Mouse (Mus musculus) midbrain, embryonic 11.5 days (tissue): ENCODE measurements around the gene Ttc38. TPM values are rescaled to one million over a fixed set of nuclear protein-coding genes. Genes with fewer than 3 reads are reported as not detected.

Source experiments
- ATAC-seq: fragments of 200-750 bp; cut with Nextera tagmentation; 2 replicates; pipeline ENCODE4 v1.8.0; 2017; ENCODE audit warnings: moderate TSS enrichment, moderate library complexity; ENCODE audit not compliant: low FRiP score
- DNase-seq: peaks from one replicate; pipeline ENCODE4 v3.0.0; 2015; ENCODE audit warnings: low spot score; ENCODE audit errors: missing footprints
- H3K27ac ChIP-seq: fragments of 300-500 bp; sonication (generic); 2 replicates; pipeline ENCODE4 v1.5.1; 2014; ENCODE audit warnings: low read depth, low read length
- H3K27me3 ChIP-seq: fragments of 300-500 bp; sonication (generic); 2 replicates; pipeline ENCODE4 v1.6.1; 2014; ENCODE audit warnings: mild to moderate bottlenecking, low read length, moderate library complexity, mixed read lengths; ENCODE audit not compliant: control insufficient read depth, insufficient read depth
- H3K36me3 ChIP-seq: fragments of 300-500 bp; sonication (generic); 2 replicates; pipeline ENCODE4 v1.6.1; 2014; ENCODE audit warnings: mild to moderate bottlenecking, low read length, moderate library complexity, mixed read lengths; ENCODE audit not compliant: control insufficient read depth, insufficient read depth
- H3K4me1 ChIP-seq: fragments of 300-500 bp; sonication (generic); 2 replicates; pipeline ENCODE4 v1.6.1; 2014; ENCODE audit warnings: low read length; ENCODE audit not compliant: control insufficient read depth, insufficient read depth
- H3K4me2 ChIP-seq: fragments of 300-500 bp; sonication (generic); 2 replicates; pipeline ENCODE4 v1.6.1; 2014; ENCODE audit warnings: mild to moderate bottlenecking, moderate library complexity
- H3K4me3 ChIP-seq: fragments of 300-500 bp; sonication (generic); 2 replicates; pipeline ENCODE4 v1.5.1; 2014; ENCODE audit warnings: low read depth, low read length
- H3K9ac ChIP-seq: fragments of 300-500 bp; sonication (generic); 2 replicates; pipeline ENCODE4 v1.6.1; 2014; ENCODE audit warnings: low read length
- H3K9me3 ChIP-seq: fragments of 300-500 bp; sonication (generic); 2 replicates; pipeline ENCODE4 v1.6.1; 2016; ENCODE audit warnings: low read length; ENCODE audit not compliant: control insufficient read depth
- WGBS: fragments of 180-500 bp; shearing (Covaris S2); extraction: QIAGEN DNeasy Blood & Tissue Kit; methylation state at CpG from one replicate; pipeline ENCODE4 v1.1.7; 2014; 5-methylcytosine and 5-hydroxymethylcytosine counted together
- polyA plus RNA-seq: library from polyadenylated mRNA; unstranded; fragments of >200 nt; fragmentation: Nextera tagmentation; extraction: Ambion mirVana; gene quantifications from 2 replicates; pipeline ENCODE4 v1.2.1, GENCODE M21; 2014

Gene Ttc38
- polyA plus RNA-seq, 1 experiment from 2014 or later, result 1.9 TPM

DNA sequence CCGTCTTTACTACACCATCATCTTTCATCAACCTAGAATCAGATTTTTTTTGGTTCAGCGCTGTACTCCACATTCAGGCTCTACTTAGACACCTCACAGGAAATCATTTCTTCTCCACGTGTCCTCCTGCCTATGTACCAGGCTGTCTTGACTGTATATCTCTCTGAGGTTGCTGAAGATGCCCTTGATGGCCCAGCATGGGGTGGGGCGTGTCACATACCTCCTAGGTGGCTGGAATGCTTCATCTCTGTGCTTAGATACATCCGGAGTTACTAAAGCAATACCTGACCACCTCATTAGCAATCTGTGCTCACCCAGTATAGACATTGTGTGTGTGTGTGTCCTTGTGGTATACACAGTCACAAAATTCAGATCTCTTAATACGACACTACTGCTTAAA lies 36.6 kb upstream of the Ttc38 start:
- Histone ChIP-seq H3K4me1 (no peaks in the 10 kb centered on the region), H3K27me3 (no peaks in the 10 kb centered on the region), H3K36me3 (no peaks in the 10 kb centered on the region), H3K9ac (no peak overlapping the region), H3K9me3 (no peaks in the 10 kb centered on the region), H3K27ac (no peak overlapping the region), H3K4me3 (no peak overlapping the region), H3K4me2 (no peak overlapping the region)
- WGBS, result 77% methylated on average over 6 of the region's 6 CpGs
- ATAC-seq (no peak), DNase-seq (no peak)

DNA sequence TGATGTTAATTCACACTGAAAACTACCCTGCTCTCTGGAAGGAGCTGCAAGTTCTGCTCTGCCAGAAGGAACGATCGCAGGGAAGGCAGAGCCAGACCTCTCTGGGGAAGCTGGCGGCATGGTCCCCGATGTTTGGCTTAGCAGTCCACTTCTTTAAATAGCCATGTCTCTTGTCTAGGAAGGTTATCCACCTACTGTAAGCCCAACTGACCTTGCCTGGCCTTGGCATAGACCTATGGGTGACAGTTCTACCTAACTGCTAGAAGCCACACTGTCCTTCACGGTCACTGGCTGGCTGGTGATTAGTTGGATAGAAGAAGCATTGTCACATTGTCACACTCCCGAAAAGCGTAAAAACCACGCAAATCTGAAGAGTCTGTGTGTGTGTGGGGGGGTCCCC lies 33.4 kb upstream of the Ttc38 start:
- H3K4me2 ChIP-seq, result no peak overlapping the region
- WGBS, result 96% methylated on average over 8 of the region's 8 CpGs
- no peak for DNase-seq
- no peaks in the 10 kb centered on the region; the same call in 1 of the 2 replicates for H3K9me3 ChIP-seq
- no peaks in the 10 kb centered on the region for H3K36me3 ChIP-seq
- H3K9ac ChIP-seq, result no peak overlapping the region
- no peaks in the 10 kb centered on the region for H3K4me1 ChIP-seq
- no peak overlapping the region for H3K27ac ChIP-seq
- no peaks in the 10 kb centered on the region for H3K27me3 ChIP-seq
- no peak overlapping the region for H3K4me3 ChIP-seq
- ATAC-seq, result no peak

DNA sequence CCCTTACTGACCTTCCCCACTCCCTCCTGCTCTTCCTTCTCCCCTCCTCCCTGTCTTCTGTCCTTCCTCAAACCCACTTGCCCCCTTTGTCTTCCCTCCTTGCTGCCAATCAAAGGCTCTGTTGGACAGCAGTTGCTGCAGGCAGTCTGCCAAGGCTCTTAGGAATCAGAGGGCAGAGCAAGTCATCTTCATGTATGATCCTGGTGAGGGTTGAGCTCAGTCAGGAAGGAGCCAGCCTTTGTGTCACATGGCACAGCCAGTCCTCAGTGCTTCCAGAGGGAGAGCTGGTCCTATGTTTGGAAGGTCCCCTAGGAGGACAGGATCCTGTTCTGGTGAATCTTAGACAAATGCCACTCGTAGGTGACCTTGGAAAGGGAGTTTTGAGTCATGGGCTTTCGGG lies 29.2 kb upstream of the Ttc38 start:
- Histone ChIP-seq H3K9ac (no peak overlapping the region), H3K27ac (no peak overlapping the region), H3K36me3 (no peaks in the 10 kb centered on the region), H3K4me2 (no peak overlapping the region), H3K9me3 (no peaks in the 10 kb centered on the region; the same call in 1 of the 2 replicates), H3K4me3 (no peak overlapping the region), H3K27me3 (no peaks in the 10 kb centered on the region), H3K4me1 (no peaks in the 10 kb centered on the region)
- DNase-seq, result no peak
- WGBS, result 79% methylated on average over 2 of the region's 2 CpGs
- no peak for ATAC-seq

GRCm38 (mm10) chr15:85806886-85807285 lies 25.2 kb upstream of the Ttc38 start:
- Histone ChIP-seq H3K4me1 (peaks cover 4% of the 10 kb centered on the region; the same call in 1 of the 2 replicates), H3K36me3 (no peaks in the 10 kb centered on the region), H3K27me3 (no peaks in the 10 kb centered on the region), H3K9ac (no peak overlapping the region), H3K4me3 (no peak overlapping the region), H3K27ac (no peak overlapping the region), H3K9me3 (no peaks in the 10 kb centered on the region), H3K4me2 (no peak overlapping the region)
- WGBS, result 85% methylated on average over 4 of the region's 4 CpGs
- DNase-seq (no peak), ATAC-seq (no peak)

GRCm38 (mm10) chr15:85807404-85807803 lies 24.7 kb upstream of the Ttc38 start:
- Histone ChIP-seq H3K4me1 (peaks cover 4% of the 10 kb centered on the region; the same call in 1 of the 2 replicates), H3K4me3 (no peak overlapping the region), H3K36me3 (no peaks in the 10 kb centered on the region), H3K27ac (no peak overlapping the region), H3K9ac (no peak overlapping the region), H3K27me3 (no peaks in the 10 kb centered on the region), H3K9me3 (no peaks in the 10 kb centered on the region), H3K4me2 (no peak overlapping the region)
- DNase-seq, result no peak
- WGBS, result 84% methylated on average over 4 of the region's 4 CpGs
- ATAC-seq, result no peak

DNA sequence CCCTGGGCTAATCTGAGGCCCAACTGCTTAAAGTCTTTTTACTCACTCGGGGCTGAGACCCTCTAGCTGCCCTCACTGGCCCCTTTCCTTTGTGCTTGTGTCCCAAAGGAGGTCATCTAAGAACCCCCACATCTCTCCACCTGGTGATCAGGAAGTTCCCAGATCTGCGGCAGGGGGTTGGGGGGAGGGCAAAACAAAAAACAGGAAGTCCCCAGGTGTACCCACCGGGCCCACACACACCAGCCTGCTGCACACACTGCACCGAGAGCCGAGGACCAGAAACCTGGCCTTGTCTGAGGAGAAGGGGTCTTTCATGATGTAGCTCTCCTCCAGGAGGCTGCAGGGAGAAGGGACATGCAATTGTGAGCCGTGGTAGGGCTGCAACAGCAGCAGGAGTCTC lies 24.1 kb upstream of the Ttc38 start:
- Histone ChIP-seq H3K4me2 (no peak overlapping the region), H3K9ac (no peak overlapping the region), H3K4me3 (no peak overlapping the region), H3K4me1 (peaks cover 4% of the 10 kb centered on the region; the same call in 1 of the 2 replicates), H3K27me3 (no peaks in the 10 kb centered on the region), H3K36me3 (no peaks in the 10 kb centered on the region), H3K9me3 (no peaks in the 10 kb centered on the region), H3K27ac (no peak overlapping the region)
- DNase-seq (no peak), ATAC-seq (no peak)
- WGBS, result 74% methylated on average over 6 of the region's 6 CpGs

DNA sequence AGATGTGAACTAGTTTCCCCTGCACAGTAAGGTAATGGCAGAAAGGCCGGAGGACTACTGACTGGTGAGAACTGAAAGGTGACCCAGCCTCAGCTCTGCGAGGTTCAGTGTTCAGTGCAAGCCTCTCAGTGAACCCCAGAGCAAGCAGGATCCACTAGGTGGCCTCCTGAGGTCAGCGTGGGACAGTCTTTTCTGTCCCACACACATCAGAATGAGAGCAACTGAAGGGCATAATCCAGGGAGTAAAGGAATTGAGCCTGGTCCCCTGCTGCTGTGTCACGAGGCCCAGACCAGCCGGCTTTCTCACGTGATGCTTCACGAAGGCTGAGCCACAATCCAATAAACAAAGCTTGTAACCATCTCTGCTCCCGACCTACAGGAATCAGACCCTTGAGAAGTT lies 23.7 kb upstream of the Ttc38 start:
- WGBS, result 41% methylated on average over 8 of the region's 8 CpGs
- DNase-seq (no peak), ATAC-seq (no peak)
- Histone ChIP-seq H3K9ac (peak overlapping the region; percentile 14; the same call in 1 of the 2 replicates), H3K9me3 (no peaks in the 10 kb centered on the region), H3K27ac (no peak overlapping the region), H3K4me2 (no peak overlapping the region), H3K27me3 (no peaks in the 10 kb centered on the region), H3K36me3 (no peaks in the 10 kb centered on the region), H3K4me1 (peaks cover 4% of the 10 kb centered on the region; the same call in 1 of the 2 replicates), H3K4me3 (no peak overlapping the region)

DNA sequence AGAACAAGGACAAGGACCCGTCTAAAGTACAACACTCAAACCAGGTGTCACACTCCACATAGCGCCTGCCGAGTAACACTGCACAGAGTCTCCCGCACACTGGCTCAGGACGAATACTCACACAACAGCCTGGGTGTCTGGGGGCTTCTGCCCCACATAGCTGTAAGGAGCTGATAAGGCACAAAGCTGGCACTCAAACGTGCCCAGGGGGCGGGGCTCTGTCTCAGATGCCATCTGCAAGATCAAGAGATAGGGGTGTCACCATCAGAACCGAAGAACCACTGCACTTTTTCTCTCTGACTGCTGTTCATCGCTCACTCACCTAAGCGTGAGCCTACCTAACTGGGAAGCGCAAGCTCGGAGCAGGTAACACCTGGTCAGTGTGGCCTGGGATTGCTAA lies 23.0 kb upstream of the Ttc38 start:
- H3K27me3 ChIP-seq, result no peaks in the 10 kb centered on the region
- H3K4me1 ChIP-seq, result peaks cover 4% of the 10 kb centered on the region; the same call in 1 of the 2 replicates
- H3K9me3 ChIP-seq, result no peaks in the 10 kb centered on the region
- DNase-seq, result no peak
- no peak for ATAC-seq
- no peak overlapping the region for H3K4me3 ChIP-seq
- no peak overlapping the region for H3K4me2 ChIP-seq
- H3K27ac ChIP-seq, result no peak overlapping the region
- WGBS, result 91% methylated on average over 12 of the region's 12 CpGs
- no peaks in the 10 kb centered on the region for H3K36me3 ChIP-seq
- H3K9ac ChIP-seq, result no peak overlapping the region

- H3K9ac ChIP-seq, result peak overlapping the region; percentile 74
Measured at GRCm38 (mm10) chr15:85810462-85810805, 21.7 kb upstream of the Ttc38 start.

More at GRCm38 (mm10) chr15:85810462-85810805, 21.7 kb upstream of the Ttc38 start:
- DNase-seq (no peak), ATAC-seq (no peak)
- peak overlapping the region; percentile 91 for H3K4me2 ChIP-seq
- H3K27ac ChIP-seq, result no peak overlapping the region
- WGBS, result 84% methylated on average over 5 of the region's 5 CpGs
- H3K9me3 ChIP-seq, result no peaks in the 10 kb centered on the region
- H3K36me3 ChIP-seq, result no peaks in the 10 kb centered on the region
- peaks cover 4% of the 10 kb centered on the region; the same call in 1 of the 2 replicates for H3K4me1 ChIP-seq
- no peaks in the 10 kb centered on the region for H3K27me3 ChIP-seq
- H3K4me3 ChIP-seq, result peak overlapping the region; percentile 75; the same call in 1 of the 2 replicates
